Mouse (Mus musculus): ENCODE data around the gene Pnpla2.

- TF ChIP-seq CTCF (IDR thresholded peaks at IDR 0.05): no peak
- no peak for TF ChIP-seq EP300 (IDR thresholded peaks at IDR 0.05; ENCODE audit: insufficient read depth, low read depth, low read length)
Observed at GRCm38 (mm10) chr7:141431434-141432185, 23.4 kb upstream of the Pnpla2 start.

All from heart, adult 2 months (tissue).